Mouse (Mus musculus) gastrocnemius, adult 8-10 months (tissue): ENCODE data around the gene Tpgs1. TPM values are rescaled to one million over a fixed set of nuclear protein-coding genes. Genes with fewer than 3 reads are reported as not detected.

ENCODE experiments used
- DNase-seq, 2 experiments: peaks; one replicate each; pipeline ENCODE4 v3.0.0; 2022; ENCODE audit warnings: low spot score in 2 of 2
- total RNA-seq, 4 experiments: library from RNA; stranded (reverse); gene quantifications; 2 replicates each; pipeline ENCODE4 v1.2.4; 2022

Tpgs1 gene
- total RNA-seq, 4 experiments from 2014 or later: 17.6 to 21.1 (median 20.1) TPM

GRCm38 (mm10) chr10:79668076-79668475, 1.1 kb upstream of the Tpgs1 start:
- DNase-seq: no peak

GRCm38 (mm10) chr10:79669576-79670057, 448 bp downstream of the Tpgs1 start:
- peak in 1 of 2 experiments; percentile 43 for DNase-seq

GRCm38 (mm10) chr10:79670071-79670888, 1.1 kb downstream of the Tpgs1 start:
- DNase-seq: no peak

- no peak for DNase-seq
These were observed 2.4 kb downstream of the Tpgs1 start for GRCm38 (mm10) chr10:79671396-79672087.

- no peak for DNase-seq
These were observed 2.9 kb downstream of the Tpgs1 start for GRCm38 (mm10) chr10:79672088-79672455.

GRCm38 (mm10) chr10:79673054-79673453, 3.9 kb downstream of the Tpgs1 start:
- DNase-seq: no peak

GRCm38 (mm10) chr10:79675346-79676035, 6.3 kb downstream of the Tpgs1 start:
- DNase-seq: no peak

- no peak for DNase-seq
These were observed 11.7 kb downstream of the Tpgs1 start for GRCm38 (mm10) chr10:79680606-79681495.

GRCm38 (mm10) chr10:79681591-79682245, 12.5 kb downstream of the Tpgs1 start, which contains the start of gene Cdc34:
TSS of gene Cdc34 (plus strand) at chr10:79682195.
- DNase-seq: peak; percentile 98 to 100

GRCm38 (mm10) chr10:79682551-79682915, 13.4 kb downstream of the Tpgs1 start:
- DNase-seq: no peak

- DNase-seq: peak; percentile 77 to 78
These were observed 13.9 kb downstream of the Tpgs1 start for GRCm38 (mm10) chr10:79682916-79683582.

- peak; percentile 68 to 80 for DNase-seq
These were observed 14.8 kb downstream of the Tpgs1 start for GRCm38 (mm10) chr10:79683726-79684640.

- DNase-seq: no peak
These were observed 15.8 kb downstream of the Tpgs1 start for GRCm38 (mm10) chr10:79684770-79685600.

GRCm38 (mm10) chr10:79686219-79686618, 17.1 kb downstream of the Tpgs1 start:
- DNase-seq: no peak

- DNase-seq: peak in 1 of 2 experiments; percentile 65
These were observed 17.5 kb downstream of the Tpgs1 start for GRCm38 (mm10) chr10:79686691-79687090.

- DNase-seq: no peak
These were observed 18.3 kb downstream of the Tpgs1 start for GRCm38 (mm10) chr10:79687513-79687912.

- DNase-seq: no peak
These were observed 19.6 kb downstream of the Tpgs1 start, which contains the start of gene Gzmm for GRCm38 (mm10) chr10:79688720-79689119. TSS of gene Gzmm (plus strand) at chr10:79689020.

GRCm38 (mm10) chr10:79689178-79689577, 20.0 kb downstream of the Tpgs1 start:
- DNase-seq: no peak
